Mouse (Mus musculus) midbrain, embryonic 16.5 days (tissue): Measurements from ENCODE around the gene Nek1. TPM values are rescaled to one million over a fixed set of nuclear protein-coding genes. Genes with fewer than 3 reads are reported as not detected.

Source experiments
- ATAC-seq: fragments of 200-750 bp; cut with Nextera tagmentation; 2 replicates; pipeline ENCODE4 v1.8.0; 2017; ENCODE audit warnings: moderate TSS enrichment
- H3K27ac ChIP-seq: fragments of 300-500 bp; sonication (generic); 2 replicates; pipeline ENCODE4 v1.5.1; 2014; ENCODE audit warnings: mild to moderate bottlenecking, low read length, mixed read lengths
- H3K27me3 ChIP-seq: fragments of 300-500 bp; sonication (generic); 2 replicates; pipeline ENCODE4 v1.6.1; 2014; ENCODE audit warnings: low read depth, low read length, mixed read lengths; ENCODE audit not compliant: control insufficient read depth, insufficient read depth
- H3K36me3 ChIP-seq: fragments of 300-500 bp; sonication (generic); 2 replicates; pipeline ENCODE4 v1.6.1; 2014; ENCODE audit warnings: mild to moderate bottlenecking, low read length, moderate library complexity, mixed read lengths; ENCODE audit not compliant: control insufficient read depth, insufficient read depth
- H3K4me1 ChIP-seq: fragments of 300-500 bp; sonication (generic); 2 replicates; pipeline ENCODE4 v1.6.1; 2014; ENCODE audit warnings: mild to moderate bottlenecking, low read length, mixed read lengths; ENCODE audit not compliant: control insufficient read depth, insufficient read depth
- H3K4me2 ChIP-seq: fragments of 300-500 bp; sonication (generic); 2 replicates; pipeline ENCODE4 v1.6.1; 2014; ENCODE audit warnings: mild to moderate bottlenecking, low read length, mixed read lengths
- H3K4me3 ChIP-seq: fragments of 300-500 bp; sonication (generic); 2 replicates; pipeline ENCODE4 v1.5.1; 2014; ENCODE audit warnings: low read depth, mild to moderate bottlenecking, low read length, moderate library complexity, mixed read lengths
- H3K9ac ChIP-seq: fragments of 300-500 bp; sonication (generic); 2 replicates; pipeline ENCODE4 v1.6.1; 2014; ENCODE audit warnings: low read depth, low read length, mixed read lengths
- H3K9me3 ChIP-seq: fragments of 300-500 bp; sonication (generic); replicated peaks from 2 replicates; pipeline ENCODE4 v1.6.1; 2014; ENCODE audit warnings: mild to moderate bottlenecking, low read length, mixed read lengths; ENCODE audit not compliant: control insufficient read depth, poor library complexity, severe bottlenecking
- WGBS: fragments of 180-500 bp; shearing (Covaris S2); extraction: QIAGEN DNeasy Blood & Tissue Kit; methylation state at CpG from one replicate; pipeline ENCODE4 v1.1.7; 2014; 5-methylcytosine and 5-hydroxymethylcytosine counted together
- polyA plus RNA-seq: library from polyadenylated mRNA; unstranded; fragments of >200 nt; fragmentation: Nextera tagmentation; extraction: Ambion mirVana; gene quantifications from 2 replicates; pipeline ENCODE4 v1.2.1, GENCODE M21; 2015

The Nek1 gene
- 27.2 and 30.6 TPM in 2 replicates for polyA plus RNA-seq

DNA sequence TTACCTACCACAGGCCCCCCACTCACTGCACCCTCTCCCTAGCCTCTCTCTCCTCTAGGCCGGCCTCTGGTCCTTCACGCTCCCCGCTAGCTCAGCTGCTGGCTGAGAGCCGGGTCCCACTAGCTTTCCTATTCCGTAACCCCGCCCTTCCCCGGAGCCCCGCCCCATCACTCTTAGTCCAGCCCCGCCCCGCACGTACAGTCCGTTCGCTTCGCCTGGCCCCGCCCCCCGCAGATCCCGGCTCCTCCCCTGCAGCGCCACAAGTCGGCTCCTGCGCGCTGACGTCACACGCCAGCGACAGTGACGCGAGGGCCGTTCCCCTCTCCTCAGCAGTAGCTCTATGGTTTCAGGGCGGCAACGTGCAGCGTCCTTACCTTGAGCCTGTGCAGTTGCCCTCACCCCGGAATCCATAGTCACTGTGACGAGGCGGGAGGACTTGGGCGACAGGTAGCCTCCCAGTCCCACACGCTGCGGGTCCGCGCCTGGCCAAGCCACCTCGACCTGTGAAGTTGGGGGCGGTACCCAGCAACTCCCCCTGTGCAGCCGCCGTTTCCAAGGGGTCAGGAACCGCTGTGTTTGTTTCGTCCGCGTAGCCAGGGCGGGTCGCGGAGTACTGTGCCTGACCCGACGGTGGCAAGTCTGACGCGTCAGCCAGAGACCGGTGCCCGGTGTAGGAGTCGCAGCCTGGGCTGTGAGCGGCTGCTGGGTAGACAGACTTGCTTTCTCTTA, at the start of gene Nek1:
Gene Nek1, plus strand, starts transcription at position 286 of the 729 bp plus-strand sequence.
- no peaks in the 10 kb centered on the region for H3K9me3 ChIP-seq
- H3K4me2 ChIP-seq = peak within 1 kb of the TSS; percentile 84
- under 1% methylated on average over 54 of the region's 57 CpGs for WGBS
- peak within 1 kb of the TSS; percentile 84 for H3K4me3 ChIP-seq
- peak within 1 kb of the TSS; percentile 93 for H3K27ac ChIP-seq
- H3K4me1 ChIP-seq = peaks cover 12% of the 10 kb centered on the region
- ATAC-seq = peak; percentile 97
- H3K27me3 ChIP-seq = no peaks in the 10 kb centered on the region
- H3K36me3 ChIP-seq = no peaks in the 10 kb centered on the region
- H3K9ac ChIP-seq = peak within 1 kb of the TSS; percentile 87

- Histone ChIP-seq H3K36me3 (no peaks in the 10 kb centered on the region), H3K4me3 (no peak overlapping the region), H3K4me2 (no peak overlapping the region), H3K9ac (no peak overlapping the region), H3K27ac (no peak overlapping the region), H3K27me3 (no peaks in the 10 kb centered on the region), H3K4me1 (peaks cover 3% of the 10 kb centered on the region), H3K9me3 (no peaks in the 10 kb centered on the region)
- no peak for ATAC-seq
These were observed 45.5 kb upstream of the Nek1 start for GRCm38 (mm10) chr8:60947503-60947902.

GRCm38 (mm10) chr8:60949859-60950258, 43.1 kb upstream of the Nek1 start:
- Histone ChIP-seq H3K4me1 (peaks cover 8% of the 10 kb centered on the region), H3K4me3 (no peak overlapping the region), H3K36me3 (no peaks in the 10 kb centered on the region), H3K27me3 (no peaks in the 10 kb centered on the region), H3K4me2 (no peak overlapping the region), H3K9me3 (no peaks in the 10 kb centered on the region), H3K9ac (no peak overlapping the region), H3K27ac (no peak overlapping the region)
- ATAC-seq = no peak
- WGBS = 74% methylated on average over 4 of the region's 4 CpGs

DNA sequence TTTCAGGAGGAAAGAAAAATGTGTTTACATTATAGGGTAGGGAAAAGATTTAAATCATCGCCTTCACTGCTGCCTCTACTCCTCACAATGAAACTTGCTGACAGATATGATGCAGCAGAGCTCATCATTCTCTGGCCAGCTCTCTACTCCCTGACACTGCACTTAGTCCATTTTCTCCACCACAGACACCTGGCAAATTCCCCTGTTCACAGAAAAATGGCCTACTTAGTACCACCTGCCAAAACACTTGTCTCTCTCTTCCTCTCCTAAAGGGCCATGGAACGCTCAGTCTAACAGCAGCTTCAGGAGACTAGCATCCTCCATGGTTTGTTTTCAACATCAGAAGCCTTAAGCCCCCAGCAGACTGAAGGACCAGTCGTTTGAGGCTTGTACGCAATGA, 41.7 kb upstream of the Nek1 start:
- no peaks in the 10 kb centered on the region for H3K27me3 ChIP-seq
- H3K4me2 ChIP-seq = no peak overlapping the region
- H3K4me1 ChIP-seq = peaks cover 8% of the 10 kb centered on the region
- no peak overlapping the region for H3K27ac ChIP-seq
- WGBS = 58% methylated on average over 4 of the region's 4 CpGs
- H3K36me3 ChIP-seq = no peaks in the 10 kb centered on the region
- ATAC-seq = no peak
- no peak overlapping the region for H3K4me3 ChIP-seq
- no peak overlapping the region for H3K9ac ChIP-seq
- H3K9me3 ChIP-seq = no peaks in the 10 kb centered on the region

DNA sequence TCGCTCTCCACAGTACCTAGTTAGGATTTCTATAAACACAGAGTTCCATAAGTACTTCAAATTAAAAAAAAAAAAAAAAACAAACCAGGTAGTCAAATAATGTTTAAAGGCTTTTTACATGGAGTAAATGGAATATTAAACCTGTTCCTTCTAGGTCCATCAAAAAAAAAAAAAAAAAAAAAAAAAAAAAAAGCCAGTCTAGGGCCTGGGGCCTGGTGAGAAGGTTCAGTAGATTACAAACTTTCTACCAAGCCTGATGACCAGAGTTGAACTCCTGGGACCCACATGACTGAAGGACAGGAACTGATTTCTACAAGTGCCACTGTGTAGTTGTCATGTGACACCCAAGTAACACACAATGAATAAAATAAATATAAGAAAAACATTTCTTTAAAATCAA, 41.2 kb upstream of the Nek1 start:
- no peak for ATAC-seq
- Histone ChIP-seq H3K9ac (no peak overlapping the region), H3K27ac (no peak overlapping the region), H3K4me2 (no peak overlapping the region), H3K36me3 (no peaks in the 10 kb centered on the region), H3K4me3 (no peak overlapping the region), H3K27me3 (no peaks in the 10 kb centered on the region), H3K9me3 (no peaks in the 10 kb centered on the region), H3K4me1 (peaks cover 8% of the 10 kb centered on the region)
- WGBS = 91% methylated on average over 1 of the region's 1 CpGs

GRCm38 (mm10) chr8:60952803-60953202, 40.2 kb upstream of the Nek1 start:
- Histone ChIP-seq H3K36me3 (no peaks in the 10 kb centered on the region), H3K27ac (no peak overlapping the region), H3K27me3 (no peaks in the 10 kb centered on the region), H3K9ac (no peak overlapping the region), H3K4me3 (peak overlapping the region; percentile 9; the same call in 1 of the 2 replicates), H3K9me3 (no peaks in the 10 kb centered on the region), H3K4me1 (peaks cover 8% of the 10 kb centered on the region), H3K4me2 (peak overlapping the region; percentile 43)
- WGBS = 45% methylated on average over 5 of the region's 5 CpGs
- no peak for ATAC-seq

DNA sequence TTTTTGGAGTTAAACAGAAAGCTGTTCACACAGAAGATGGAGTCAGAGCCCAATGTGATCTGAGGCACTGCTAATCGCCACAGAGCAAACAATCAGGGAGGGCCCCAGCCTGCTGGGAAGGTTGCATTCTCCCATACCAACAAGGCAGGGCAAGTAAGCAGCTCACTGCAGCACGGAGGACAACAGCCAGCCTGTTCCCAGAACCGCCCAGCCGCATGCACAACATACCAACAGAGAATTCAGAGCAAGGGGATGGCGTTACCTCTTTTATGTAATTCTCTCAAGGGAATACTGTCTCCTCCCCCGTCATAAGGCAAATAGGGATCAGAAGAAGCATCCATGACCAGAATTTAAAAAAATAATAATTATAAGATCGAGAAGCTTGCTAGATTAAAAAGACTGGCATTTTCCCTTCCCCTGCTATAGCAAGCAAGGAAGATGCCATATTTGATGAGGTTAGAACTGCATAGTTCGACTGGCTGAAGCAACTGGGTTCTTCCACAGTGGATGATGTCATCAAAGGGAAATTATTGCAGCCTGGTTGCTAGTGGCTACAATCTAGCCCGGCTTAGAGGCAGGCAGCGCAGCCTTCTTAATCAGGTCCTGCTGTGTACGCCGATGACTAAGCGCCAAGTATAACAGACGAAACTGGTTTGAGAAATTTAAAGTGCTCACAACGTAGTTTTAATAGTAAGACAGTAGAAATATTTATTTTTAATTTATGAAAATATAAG, 38.5 kb upstream of the Nek1 start:
- Histone ChIP-seq H3K4me1 (peaks cover 8% of the 10 kb centered on the region), H3K4me3 (peak overlapping the region; percentile 49), H3K9ac (peak overlapping the region; percentile 72), H3K27ac (peak overlapping the region; percentile 96), H3K27me3 (no peaks in the 10 kb centered on the region), H3K4me2 (peak overlapping the region; percentile 69), H3K9me3 (no peaks in the 10 kb centered on the region), H3K36me3 (no peaks in the 10 kb centered on the region)
- WGBS = 1% methylated on average over 15 of the region's 15 CpGs
- ATAC-seq = peak; percentile 99

- no peak for ATAC-seq
- Histone ChIP-seq H3K9ac (no peak overlapping the region), H3K4me2 (no peak overlapping the region), H3K36me3 (no peaks in the 10 kb centered on the region), H3K9me3 (no peaks in the 10 kb centered on the region), H3K4me3 (no peak overlapping the region), H3K27ac (no peak overlapping the region), H3K27me3 (no peaks in the 10 kb centered on the region), H3K4me1 (peaks cover 8% of the 10 kb centered on the region; the same call in 1 of the 2 replicates)
- 95% methylated on average over 7 of the region's 7 CpGs for WGBS
These were observed 36.1 kb upstream of the Nek1 start for GRCm38 (mm10) chr8:60956847-60957246.

- H3K4me2 ChIP-seq = no peak overlapping the region
- no peak overlapping the region for H3K27ac ChIP-seq
- no peak overlapping the region for H3K4me3 ChIP-seq
- no peak overlapping the region for H3K9ac ChIP-seq
- H3K27me3 ChIP-seq = no peaks in the 10 kb centered on the region
- WGBS = 94% methylated on average over 3 of the region's 3 CpGs
- no peaks in the 10 kb centered on the region for H3K9me3 ChIP-seq
- H3K36me3 ChIP-seq = no peaks in the 10 kb centered on the region
- no peak for ATAC-seq
- H3K4me1 ChIP-seq = no peaks in the 10 kb centered on the region
These were observed 30.2 kb upstream of the Nek1 start for GRCm38 (mm10) chr8:60962763-60963162.
